Mouse (Mus musculus): ENCODE measurements around the gene Cenpn. TPM values are rescaled to one million over a fixed set of nuclear protein-coding genes. Genes with fewer than 3 reads are reported as not detected.
A peak's percentile ranks its signal among the peaks of the same experiment; 100 is the strongest.

Cenpn gene
- total RNA-seq, 2 experiments from 2014 or later: 0.55 to 0.57 TPM

- DNase-seq (ENCODE audit: low spot score): no peak
These were observed 20.9 kb downstream of the Cenpn start for GRCm38 (mm10) chr8:116942284-116943058.

GRCm38 (mm10) chr8:116943161-116943554, 21.6 kb downstream of the Cenpn start, which contains the start of gene Atmin:
TSS of gene Atmin (plus strand) at chr8:116943393.
- DNase-seq (ENCODE audit: low spot score): peak; percentile 74

- DNase-seq (ENCODE audit: low spot score): no peak
These were observed 22.2 kb downstream of the Cenpn start for GRCm38 (mm10) chr8:116943555-116944384.

GRCm38 (mm10) chr8:116944385-116944696, 22.8 kb downstream of the Cenpn start:
- DNase-seq (ENCODE audit: low spot score): no peak

- DNase-seq (ENCODE audit: low spot score): no peak
These were observed 23.8 kb downstream of the Cenpn start for GRCm38 (mm10) chr8:116945169-116945910.

- no peak for DNase-seq (ENCODE audit: low spot score)
These were observed 24.8 kb downstream of the Cenpn start for GRCm38 (mm10) chr8:116946268-116946838.

- no peak for DNase-seq (ENCODE audit: low spot score)
These were observed 25.3 kb downstream of the Cenpn start for GRCm38 (mm10) chr8:116946851-116947250.

- no peak for DNase-seq (ENCODE audit: low spot score)
These were observed 26.1 kb downstream of the Cenpn start for GRCm38 (mm10) chr8:116947589-116947988.

GRCm38 (mm10) chr8:116951369-116951768, 29.8 kb downstream of the Cenpn start:
- DNase-seq (ENCODE audit: low spot score): no peak

- no peak for DNase-seq (ENCODE audit: low spot score)
These were observed 30.2 kb downstream of the Cenpn start for GRCm38 (mm10) chr8:116951778-116952177.

GRCm38 (mm10) chr8:116952428-116952827, 30.9 kb downstream of the Cenpn start:
- DNase-seq (ENCODE audit: low spot score): no peak

- DNase-seq (ENCODE audit: low spot score): no peak
These were observed 32.9 kb downstream of the Cenpn start for GRCm38 (mm10) chr8:116954415-116954814.

GRCm38 (mm10) chr8:116969531-116969930, 48.0 kb downstream of the Cenpn start:
- DNase-seq (ENCODE audit: low spot score): no peak

- DNase-seq (ENCODE audit: low spot score): no peak
These were observed 53.5 kb downstream of the Cenpn start for GRCm38 (mm10) chr8:116975066-116975465.

GRCm38 (mm10) chr8:116975606-116976005, 54.1 kb downstream of the Cenpn start:
- DNase-seq (ENCODE audit: low spot score): no peak

GRCm38 (mm10) chr8:116978052-116978451, 56.5 kb downstream of the Cenpn start:
- no peak for DNase-seq (ENCODE audit: low spot score)

GRCm38 (mm10) chr8:116978631-116979256, 57.2 kb downstream of the Cenpn start, which contains the start of gene 1700030J22Rik:
TSS of gene 1700030J22Rik (minus strand) at chr8:116978959.
- DNase-seq (ENCODE audit: low spot score): peak; percentile 99

GRCm38 (mm10) chr8:116980117-116980516, 58.6 kb downstream of the Cenpn start:
- DNase-seq (ENCODE audit: low spot score): peak; percentile 48

GRCm38 (mm10) chr8:116989842-116990241, 68.3 kb downstream of the Cenpn start:
- DNase-seq (ENCODE audit: low spot score): no peak

Measured in gastrocnemius, adult 18-20 months (tissue).